Mouse (Mus musculus): ENCODE results near the gene Grm4.

The Grm4 gene

DNA sequence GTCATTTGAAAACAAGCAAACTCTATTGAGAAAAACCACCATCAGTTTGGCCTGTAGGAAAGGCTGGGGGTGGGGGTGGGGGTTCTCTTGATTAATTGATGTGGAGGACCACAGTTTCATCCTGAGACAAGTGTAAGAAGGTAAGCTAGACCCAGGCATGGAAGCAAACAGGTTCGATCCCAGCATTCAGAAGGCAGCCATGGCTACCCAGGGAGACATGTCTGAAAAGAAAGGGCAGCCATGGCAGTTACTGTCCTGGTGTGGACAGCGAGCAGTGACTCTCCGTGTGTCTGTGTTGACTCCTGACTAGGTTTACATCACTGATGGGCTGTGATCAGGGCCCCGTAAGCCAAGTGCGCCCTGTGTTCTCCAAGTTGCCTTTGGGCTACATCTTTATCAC is at the start of gene Grm4:
Gene Grm4 (minus strand): TSS at position 101 of the 400 bp plus-strand sequence.
- no peak for DNase-seq

DNA sequence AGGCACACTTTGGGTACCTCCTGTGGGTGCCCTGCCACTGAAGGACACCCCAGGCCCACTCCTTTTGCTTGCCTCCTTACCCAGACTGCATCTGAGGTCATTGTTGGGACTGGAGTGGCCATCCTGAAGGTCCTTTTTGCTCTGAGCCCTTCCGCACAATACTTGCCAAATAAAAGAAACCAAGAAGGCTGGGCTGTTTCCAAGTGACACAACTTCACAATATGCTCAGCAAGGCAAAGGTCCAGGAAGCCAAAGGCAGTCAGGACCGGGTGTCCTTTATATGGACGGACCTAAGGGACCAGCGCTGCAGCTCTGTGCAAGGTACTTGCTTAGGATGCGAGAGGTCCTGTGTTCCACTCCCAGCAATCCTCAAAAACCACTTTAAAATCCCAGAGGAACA is 47.0 kb upstream of the Grm4 start:
- no peak for DNase-seq

DNA sequence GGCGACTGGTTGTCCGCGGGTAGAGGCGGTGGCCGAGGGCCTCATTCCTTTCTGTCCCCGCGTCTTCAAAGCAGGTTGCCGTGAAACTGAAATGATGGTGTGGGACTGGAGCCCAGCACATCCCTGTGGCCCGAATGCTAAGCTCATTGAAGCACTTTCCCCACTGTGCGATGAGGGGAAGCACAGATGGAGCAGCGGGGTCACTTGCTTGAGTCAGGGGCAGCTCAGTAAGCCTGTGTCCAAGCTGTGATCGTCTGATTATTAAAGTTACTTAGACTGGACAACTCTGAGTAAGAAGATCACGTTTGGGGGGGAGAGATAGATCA is 44.7 kb upstream of the Grm4 start:
- DNase-seq = no peak

DNA sequence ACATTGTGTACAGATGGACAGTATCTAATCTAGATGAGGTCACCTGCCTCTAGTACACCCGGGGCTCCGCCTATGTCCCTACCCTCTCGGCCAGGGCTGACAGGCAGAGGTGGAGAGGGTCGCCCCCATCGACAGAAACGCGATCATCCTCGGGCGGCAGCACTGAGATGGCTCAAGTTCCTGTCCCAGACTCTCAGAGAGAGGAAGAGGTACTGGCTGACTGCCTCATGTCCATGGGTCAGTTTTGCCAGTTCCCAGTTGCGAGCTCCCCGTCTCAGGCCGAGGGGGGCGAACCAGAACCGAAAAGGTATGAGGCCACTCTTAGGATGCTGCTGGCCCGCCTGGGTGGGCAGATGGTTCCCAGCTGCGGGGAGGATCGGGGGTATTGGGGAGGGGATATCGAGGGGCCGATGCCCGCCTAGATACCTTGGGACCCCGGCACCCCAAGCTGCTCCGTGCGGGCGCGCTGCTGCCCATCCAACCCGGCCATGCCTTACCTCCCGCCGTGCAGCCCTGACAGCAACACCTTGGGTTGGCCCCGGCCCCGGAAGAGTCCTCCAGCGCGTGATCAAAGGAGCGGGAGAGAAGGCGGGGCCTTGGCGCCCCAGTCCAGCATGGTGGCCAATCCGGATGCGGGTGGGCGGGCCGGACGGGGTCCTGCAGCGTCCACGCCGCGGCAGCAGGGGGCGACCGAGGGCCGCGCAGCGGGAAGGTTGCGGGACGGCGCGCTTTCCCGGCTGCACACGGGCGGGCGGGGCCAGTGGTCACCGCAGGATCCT is 44.1 kb upstream of the Grm4 start, which contains the start of gene AI413582:
Gene AI413582 (minus strand): TSS at position 594 of the 779 bp plus-strand sequence.
- peak; percentile 97 for DNase-seq

DNA sequence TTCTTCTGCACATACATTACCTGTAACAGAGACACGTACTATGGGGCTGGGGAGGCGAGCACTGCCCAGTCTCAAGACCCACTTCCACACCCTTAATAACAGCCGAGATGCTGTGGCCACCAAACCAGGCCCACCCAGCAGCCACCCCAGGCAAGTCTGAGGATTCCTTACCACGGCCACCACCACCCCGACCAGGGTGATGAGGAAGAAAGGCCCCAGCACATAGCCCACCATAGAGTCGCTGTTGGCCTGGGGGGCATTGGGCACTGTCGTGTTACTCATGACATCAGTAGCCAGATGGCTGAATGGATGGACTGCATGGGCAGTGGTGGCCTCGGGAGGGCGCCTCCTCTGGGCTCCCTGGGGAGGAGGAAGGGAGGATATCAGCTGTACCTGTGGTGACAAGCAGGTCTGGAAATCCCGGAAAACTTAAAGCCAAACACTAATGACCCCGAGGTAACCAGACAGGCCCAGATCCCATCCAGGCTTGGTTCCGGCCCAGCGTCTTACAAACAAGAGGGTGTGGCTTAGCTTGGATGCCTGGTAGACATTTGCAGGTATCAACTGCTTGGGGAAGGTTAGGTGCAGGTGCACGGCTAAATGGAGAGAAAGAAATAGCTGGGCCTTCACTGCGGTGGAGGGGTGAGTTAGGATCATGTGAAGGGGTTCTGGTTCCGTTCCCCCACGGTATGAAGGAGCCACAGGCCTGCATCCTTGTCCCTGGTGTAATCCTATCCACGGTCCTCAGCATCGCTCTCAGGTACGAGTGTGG is 43.4 kb upstream of the Grm4 start:
- DNase-seq = peak; percentile 28

DNA sequence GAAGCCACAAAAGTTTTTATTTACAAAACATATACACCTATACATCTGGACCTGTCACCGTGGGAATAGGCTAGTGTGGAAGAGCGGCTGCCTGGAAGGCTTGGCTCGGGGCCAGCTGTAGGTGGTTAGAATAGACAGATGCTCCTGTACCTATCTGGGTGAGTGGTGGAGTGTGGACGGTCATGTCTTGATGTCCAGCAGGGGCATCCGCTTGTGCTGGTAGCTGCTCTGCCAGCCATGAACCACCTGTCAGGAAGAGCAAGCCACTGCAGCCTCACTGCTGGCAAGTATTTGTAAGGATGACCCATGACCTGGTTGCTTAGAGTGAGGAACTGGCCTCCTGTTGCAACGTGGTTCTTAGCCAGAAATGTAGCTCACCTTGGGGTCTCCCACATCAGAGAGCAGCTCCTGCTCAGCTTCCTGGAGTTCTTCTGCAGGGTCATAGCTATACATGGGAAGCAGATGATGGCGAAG is 42.6 kb upstream of the Grm4 start:
- DNase-seq = peak; percentile 32

DNA sequence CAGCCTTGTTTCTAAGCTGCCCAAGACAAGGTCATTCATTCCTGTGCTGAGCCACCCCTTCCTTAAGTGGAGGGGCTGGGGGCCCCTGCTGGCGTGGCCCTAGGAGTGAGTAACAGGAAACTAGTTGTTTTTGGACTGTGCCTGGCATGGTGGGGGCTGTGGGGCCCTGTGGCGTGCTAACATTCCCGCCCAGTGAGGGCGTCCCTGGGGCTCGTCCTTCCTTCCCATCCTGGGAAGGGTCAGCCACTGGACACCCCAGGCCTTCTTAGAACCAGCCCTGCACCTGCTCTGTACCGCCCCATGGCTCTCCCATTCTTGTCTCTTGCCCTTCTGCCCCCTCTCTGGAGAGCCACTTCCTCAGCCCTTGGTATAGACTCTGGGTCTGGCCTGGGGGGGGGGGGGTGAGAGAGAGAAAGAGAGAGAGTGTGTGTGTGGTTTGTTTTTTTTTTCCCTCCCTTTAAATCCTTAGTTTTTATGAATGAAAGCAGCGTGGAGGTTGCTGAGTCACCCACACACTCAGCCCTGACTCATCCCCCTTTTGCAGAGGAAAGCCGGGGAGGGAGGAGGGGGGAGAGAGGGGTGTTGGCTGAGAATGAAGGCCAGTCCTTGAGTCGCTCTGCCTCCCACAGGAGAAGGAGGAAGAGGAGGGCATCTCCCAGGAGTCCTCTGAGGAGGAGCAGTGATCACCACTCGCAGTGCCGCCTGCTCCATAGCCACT is 40.8 kb upstream of the Grm4 start:
- peak; percentile 40 for DNase-seq

DNA sequence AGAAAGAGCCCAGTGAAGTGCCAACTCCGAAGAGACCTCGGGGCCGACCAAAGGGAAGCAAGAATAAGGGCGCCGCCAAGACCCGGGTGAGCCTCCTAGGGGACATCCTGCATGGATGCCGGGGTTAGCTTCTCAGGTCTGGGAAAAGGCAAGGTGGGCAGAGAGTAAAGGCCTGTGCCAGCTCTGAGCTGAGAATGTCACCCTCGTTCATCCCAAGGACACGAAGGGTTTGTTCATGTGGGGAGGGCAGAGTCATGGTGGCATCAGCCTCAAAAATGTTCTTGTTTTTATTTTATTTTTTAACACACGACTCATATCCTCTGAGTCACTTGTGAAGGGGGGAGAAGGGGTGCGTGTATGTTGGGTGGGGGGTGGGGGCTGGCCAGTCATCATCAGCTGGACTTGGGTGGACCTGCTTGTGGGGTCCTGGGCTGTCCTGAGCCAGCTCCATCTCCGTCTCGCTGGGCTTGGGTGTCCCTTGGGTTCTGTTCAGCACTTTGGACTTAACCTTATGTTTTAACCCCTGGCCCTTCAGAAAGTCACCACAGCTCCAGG is 39.8 kb upstream of the Grm4 start:
- DNase-seq = no peak

DNA sequence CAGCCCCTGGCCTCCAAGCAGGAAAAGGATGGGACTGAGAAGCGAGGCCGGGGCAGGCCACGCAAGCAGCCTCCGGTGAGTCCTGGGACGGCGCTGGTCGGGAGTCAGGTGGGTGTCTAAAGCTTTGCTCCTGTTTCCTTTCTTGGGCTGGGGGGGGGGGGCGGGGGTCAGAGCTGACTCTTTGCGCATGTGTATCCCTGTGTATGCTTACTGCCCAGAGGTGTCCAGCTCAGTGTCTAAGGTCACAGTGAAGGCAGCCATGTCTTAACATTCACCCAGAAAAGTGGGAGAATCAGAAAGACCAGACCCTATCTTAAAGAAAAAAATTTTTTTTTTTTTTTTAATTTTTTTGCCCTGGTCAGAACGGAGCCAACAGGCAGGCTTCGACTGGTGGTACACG is 38.4 kb upstream of the Grm4 start:
- DNase-seq = no peak

DNA sequence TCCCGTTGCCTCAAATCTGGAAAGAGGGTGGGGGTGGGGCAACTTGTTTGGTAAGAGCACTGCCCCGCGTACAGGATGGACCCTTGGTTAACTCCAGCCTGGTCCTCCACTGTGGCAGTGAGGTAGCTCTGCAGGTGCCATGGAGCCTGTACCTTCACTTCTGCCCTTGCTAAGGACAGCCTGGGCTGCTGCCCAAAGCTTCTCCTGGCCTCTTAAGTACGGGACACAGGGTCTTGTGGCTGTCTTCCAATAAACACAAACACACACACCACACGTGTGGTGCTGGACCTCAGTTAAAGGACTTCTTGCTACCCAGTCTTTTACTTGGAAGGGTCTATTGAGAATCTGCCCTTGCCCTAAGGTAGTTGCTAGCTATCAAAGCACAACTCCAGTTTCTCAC is 37.6 kb upstream of the Grm4 start:
- DNase-seq = no peak

DNA sequence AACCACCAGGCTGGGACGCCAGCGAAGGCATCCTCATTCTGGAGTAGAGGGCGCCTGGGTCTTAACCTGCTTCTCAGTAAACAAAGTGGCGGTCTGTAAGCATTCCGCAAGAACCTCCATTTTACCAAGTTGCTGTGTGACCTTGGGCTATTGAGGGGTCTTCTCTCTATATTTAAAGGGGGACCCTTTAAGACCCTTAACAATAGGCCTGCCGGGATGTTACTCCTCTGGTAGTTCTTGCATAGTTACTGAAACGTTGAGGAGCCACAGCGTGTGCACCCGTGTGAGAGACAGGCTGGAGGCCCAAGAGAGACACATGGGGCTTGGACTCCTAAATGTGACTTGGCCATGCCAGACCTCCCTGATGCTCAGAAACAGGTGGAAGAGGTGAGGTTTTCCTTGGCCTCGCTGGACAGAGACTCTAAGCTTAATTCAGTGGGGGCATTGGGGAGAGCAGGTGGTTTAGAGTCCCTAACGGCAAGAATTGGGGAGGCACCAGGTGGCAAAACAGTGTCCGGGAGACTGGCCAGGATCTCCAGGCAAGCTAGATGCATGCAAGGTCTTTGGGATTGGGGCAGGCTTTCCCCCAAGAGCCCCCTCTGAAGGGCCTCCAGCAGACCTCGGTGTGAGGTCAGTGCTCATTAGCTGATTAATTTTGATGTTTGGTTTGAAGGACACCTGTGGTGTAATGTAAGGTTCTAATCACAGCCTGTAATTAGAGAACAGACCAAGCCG is 36.9 kb upstream of the Grm4 start:
- DNase-seq = no peak

DNA sequence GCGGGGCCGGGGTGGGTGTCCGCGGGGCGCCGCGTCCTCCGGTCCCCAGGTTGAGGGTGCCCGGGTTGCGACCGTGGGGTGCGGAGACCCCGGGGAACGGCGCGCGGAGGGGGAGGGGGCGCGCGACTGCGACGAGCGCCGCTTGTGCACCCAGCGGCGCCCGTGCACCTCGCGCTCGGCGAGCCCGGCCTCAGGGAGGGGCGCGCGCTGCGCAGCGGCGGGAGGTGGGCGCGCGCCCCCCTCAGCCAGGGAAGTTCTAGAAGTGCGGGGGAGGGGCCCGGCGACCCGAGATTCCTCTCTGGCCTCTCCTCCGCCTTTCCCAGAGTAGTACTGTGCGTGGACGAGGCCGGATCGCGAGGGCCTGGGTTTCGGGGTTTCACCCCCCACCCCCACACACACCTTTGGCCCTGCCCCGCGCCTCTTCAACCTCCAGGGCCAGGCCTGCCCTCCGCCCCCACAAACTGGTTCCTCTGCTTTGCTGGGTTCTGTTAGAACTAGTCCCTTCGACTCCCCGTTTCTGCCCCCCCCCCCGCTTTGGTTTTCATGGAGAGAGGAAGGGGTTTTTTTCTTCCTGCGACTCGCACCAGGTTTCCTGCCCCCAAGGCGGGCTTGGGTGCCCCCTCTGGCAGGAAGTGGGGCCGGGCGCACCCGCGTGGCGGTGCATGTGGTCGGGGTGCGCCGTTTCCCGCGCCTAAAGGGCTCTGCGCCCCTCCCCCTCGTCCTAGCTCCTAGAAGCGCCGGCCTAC is 36.2 kb upstream of the Grm4 start:
- DNase-seq = peak; percentile 72

DNA sequence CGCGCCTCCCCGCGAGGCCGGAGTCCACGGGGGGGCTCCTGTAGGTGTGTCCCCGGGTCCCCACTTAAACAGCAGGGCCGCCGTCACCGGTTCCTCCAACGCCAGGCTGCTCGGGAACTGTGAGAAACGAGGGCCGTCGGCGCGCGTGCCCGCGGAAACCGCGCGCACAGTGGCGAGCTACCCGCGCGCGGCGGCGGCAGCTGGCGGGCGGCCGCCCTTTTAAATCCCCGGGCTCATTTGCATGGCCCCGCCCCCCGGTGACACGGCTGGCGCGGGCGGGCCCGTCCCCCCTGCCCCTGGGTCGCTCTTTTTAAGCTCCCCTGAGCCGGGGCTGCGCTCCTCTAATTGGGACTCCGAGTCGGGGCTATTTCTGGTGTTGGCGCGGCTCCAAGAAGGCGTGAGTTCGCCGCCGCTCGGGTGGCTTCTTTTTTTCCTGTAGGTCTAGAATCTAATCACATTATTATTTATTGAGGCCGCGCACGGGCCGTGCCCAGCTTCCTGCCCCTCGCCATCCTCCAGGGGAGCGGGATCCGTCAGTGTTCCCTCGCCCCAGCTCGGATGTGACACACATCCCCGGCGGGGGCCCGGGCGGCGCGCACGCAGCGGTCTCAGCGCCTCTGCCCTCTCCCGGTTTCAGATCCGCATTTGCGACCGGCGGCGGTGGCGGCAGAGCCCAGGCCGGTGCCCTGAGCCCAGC is 35.3 kb upstream of the Grm4 start, which contains the start of gene Hmga1:
Gene Hmga1 (plus strand): TSS at position 183 of the 697 bp plus-strand sequence.
- DNase-seq = peak; percentile 93

DNA sequence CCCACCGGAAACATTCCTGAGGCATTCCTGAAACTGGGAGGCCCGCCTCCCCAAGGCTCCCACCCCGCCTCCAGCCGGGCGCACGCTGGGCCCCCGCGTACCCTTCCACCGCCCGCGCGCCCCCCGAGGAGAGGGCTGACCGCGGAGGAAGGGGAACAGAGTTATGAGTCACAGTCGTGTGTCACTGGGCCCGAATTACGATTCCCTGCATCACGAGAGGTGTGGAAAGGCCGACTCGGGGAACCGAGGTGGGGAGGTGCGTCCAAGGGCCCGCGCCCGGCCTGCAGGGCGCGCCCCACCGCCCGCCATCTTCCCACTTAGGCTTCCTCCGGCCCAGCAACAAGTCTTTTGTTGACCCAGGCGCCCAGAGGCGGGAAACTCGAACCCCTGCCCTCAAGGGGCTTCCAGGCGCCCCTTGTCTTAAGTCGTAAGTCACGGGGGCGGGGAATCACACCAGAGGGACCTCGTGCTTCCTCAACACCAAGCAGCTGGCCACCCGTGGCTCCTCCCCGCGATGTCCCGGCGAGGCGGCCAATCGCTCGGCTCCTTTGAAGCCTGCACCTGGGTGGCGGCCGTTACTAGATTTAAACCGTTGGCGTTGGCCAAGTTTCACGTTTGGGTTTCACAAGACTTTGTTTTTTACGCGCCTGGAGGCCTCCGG is 34.4 kb upstream of the Grm4 start:
- peak; percentile 82 for DNase-seq

DNA sequence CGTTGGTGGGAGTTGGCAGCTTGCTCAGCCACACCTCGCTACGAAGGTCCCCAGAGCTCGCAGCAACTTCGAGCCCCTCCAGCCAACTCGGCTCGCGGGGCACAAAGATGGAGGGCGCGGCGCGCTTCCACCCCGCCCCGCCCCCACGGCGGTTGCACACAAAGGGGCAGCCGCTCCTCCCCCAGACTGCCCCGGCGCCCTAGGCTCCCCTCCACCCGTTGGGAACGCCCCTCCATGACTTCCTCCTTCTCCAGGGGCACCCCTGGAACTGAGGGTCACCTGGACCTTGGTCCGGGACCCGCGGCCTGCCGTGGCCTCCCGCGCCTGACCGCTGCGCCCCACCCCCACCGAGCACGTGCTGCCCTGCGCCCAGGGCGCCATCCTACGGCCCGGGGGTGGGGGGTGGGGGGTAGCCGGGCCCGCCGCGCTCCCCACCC is 33.9 kb upstream of the Grm4 start:
- DNase-seq = peak; percentile 72

DNA sequence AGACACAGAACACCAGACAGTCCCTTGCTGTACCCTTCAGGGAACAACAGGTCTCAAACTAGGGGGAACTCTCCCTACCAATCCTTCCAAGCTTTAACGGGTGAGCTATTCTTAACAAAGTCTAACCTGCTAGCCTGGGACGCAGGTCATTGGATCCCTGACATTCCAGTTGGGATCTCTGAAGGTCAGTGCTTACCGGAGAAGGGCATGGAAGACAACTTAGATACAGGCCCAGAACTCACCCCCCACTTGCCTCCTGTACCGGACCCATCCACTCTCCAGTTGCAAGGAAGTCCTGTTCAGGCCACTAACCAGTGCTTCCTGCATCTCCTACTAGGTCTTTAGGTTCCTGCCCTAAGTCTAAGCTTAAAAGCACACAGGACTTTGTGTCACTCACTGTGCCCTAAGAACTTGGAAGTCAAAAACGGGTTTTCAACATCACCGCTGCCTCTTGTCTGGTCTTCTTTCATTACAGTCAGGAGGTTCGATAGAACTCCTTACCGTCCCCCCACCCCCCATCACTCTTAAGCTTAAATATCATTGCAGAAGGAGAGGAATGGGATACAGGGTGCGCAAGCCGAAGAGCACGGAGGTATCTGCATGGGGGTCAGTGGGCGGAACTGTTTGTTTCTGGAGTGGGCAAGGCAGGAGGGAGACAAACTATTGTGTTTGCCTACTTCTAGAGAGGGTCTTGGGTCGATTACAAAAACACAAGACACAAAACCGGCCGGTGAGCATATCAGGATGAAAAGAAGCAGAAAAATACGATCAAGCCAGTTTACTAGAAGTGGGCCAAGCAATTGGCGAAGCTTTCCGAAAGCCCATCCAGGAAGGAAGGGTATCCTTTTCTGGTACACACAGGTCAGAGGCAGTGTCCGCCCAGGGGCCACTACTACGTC is 33.1 kb upstream of the Grm4 start:
- no peak for DNase-seq

DNA sequence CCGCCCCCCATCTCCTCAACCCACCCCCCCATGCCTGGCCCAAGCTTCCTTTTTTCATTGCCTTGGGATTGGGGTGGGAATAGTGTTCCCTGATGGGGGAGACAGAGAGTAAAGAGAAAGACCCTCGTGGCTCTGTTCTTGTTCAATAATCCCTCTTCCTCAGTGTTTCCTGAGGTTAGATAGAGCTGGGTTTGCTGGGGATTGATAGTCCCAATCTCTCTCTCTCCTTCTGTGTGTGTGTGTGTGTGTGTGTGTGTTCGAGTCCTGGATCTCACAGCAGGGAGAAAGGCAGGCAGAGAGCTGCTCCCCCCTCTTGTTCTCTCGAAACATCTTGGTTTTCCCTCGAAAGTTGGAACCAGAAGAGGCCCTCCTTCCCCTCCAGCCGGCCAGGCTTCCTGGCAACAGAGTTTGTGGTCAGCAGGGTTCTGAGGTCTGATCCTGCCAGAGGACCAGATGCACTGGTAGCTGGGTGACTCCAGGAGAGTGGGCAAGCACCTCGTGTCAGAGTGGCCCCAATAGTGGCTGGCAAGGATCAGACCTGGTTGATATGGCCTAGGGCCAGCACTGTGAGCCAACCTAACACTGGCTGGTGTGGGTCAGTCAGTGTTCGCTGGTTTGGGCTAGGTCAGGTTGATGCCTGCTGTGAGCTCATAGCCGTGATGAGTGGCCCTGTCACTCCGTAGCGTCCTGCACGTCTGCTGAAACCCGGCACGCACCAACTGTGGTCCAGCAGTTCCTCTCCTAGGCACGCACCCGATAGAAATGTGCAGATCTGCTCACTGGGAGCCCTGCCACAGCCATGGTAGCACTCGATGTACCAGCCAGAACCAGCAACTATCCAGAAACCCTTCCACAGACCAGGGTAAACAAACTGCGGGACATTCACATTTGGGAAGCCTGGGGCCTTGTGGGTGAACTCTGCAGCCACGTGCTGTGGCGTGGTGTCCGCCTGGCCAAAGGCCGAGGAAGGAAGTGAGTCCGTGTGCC is 31.3 kb upstream of the Grm4 start:
- no peak for DNase-seq

DNA sequence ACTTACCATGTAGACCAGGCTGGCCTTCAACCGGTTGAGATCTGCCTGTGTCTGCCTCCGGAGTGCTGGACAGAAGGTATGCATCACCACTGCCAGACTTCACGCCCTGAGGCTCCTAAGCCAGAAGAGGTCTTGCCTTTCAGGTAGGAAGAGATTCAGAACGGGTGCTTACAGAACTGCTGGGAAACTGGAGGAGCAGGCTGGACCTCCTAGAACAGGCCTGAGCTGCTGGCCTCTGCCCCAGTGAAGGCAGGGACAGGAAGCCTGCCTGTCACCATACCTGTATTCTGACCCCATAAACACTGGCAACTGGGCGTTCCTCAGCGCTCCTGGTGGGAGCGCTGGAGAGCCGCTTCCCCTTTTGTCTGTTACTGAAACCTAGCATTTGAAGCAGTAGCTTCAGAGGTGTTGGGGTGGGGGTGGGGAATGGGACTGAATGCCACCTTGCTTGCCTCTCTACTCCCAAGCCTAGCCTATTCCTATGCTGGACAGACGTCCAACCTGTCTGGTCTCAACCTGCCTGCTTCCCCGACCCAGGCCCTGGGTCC is 30.3 kb upstream of the Grm4 start:
- no peak for DNase-seq
